Mouse (Mus musculus) ES-Bruce4 (cell line): Measurements from ENCODE around the gene Lonrf2.

ENCODE experiments used
- CTCF ChIP-seq: IDR thresholded peaks from one replicate; pipeline ENCODE4 v1.8.1; 2011; ENCODE audit warnings: low read depth, low read length
- EP300 ChIP-seq: IDR thresholded peaks from 2 replicates; pipeline ENCODE4 v1.6.1; 2011; ENCODE audit warnings: low read depth, low read length; ENCODE audit not compliant: insufficient read depth
- POLR2A ChIP-seq: IDR thresholded peaks from one replicate; pipeline ENCODE4 v1.8.1; 2011; ENCODE audit warnings: low read length; ENCODE audit not compliant: insufficient read depth

DNA sequence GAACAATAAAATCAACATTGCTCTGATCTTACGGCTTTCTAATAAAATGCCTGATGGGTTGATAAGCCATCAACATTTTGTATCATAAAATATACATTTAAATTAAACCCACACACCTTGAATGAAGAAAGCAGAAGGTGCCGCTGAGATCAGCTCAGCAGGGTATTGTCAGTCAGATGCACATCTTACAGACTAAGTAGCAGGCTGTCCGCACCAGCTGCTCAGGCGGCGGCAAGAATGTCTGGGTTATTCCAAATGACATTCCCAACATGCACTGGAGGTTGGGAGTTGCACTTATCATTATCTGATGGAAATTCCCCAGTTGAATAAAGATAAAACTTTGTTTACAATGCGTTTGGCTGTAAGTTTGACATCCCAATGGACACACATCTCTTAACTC lies 39.6 kb downstream of the Lonrf2 start:
- no peak for TF ChIP-seq CTCF
- TF ChIP-seq EP300, result peak; percentile 78
- TF ChIP-seq POLR2A, result no peak
